Mouse (Mus musculus): ENCODE results near the gene Megf6.

The Megf6 gene

DNA sequence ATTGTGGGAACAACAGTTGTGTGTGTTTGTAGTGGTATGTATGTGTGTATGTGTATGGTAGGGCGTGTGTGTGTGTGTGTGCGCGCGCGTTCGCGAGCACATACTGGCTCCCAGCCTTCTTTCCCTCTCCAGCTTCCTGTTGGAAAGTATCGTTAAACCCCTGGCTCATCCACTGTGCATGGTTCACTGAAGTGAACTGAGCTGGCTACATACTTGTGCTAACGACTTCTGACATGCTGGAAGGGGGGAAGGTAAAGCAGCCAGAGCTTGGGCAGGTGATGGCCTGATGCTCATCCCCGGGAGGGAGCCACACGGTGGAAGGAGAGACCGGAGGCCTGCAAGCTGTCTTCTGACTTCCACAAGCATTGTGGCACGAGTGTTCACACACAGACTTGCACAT is 40.9 kb downstream of the Megf6 start:
- no peak for DNase-seq (ENCODE audit: low spot score)

DNA sequence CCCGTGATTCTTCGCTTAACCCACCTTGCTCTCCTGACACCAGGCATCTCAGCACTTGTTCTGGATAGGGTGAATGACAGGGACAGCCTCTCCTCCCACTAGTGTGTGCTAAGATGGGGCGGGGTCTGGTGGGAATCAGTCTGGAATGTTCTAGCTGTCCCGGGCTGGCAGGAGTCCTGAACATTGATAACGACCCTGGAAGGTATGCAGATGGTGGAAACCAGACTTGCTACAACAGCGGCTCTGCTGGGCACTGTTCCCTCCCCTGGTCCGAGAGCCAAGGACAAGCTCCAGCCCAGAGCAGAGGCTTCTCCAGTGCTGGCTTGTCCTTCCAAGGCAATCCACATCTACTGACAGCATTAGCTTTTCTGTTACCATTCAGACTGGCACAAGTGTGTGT is 43.1 kb downstream of the Megf6 start:
- no peak for DNase-seq (ENCODE audit: low spot score)

DNA sequence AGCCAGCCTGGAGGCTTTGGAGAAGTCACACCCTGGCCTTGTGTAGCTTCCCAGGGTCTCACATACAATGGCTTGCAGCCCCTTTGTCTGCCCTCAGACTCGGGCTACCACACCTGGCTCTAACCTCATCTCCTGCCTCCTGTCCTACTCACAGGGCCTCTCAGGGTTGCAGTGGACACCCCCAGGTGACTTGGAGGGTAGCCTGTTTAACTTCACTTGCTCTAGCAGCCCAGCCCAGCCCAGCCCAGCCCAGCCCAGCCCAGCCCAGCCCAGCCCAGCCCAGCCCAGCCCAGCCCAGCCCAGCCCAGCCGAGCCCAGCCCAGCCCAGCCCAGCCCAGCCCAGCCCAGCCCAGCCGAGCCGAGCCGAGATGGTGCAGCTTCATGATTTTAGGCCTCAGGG is 43.5 kb downstream of the Megf6 start:
- DNase-seq (ENCODE audit: low spot score): no peak

GRCm38 (mm10) chr4:154217711-154218350 is 47.3 kb downstream of the Megf6 start:
- DNase-seq (ENCODE audit: low spot score): no peak

DNA sequence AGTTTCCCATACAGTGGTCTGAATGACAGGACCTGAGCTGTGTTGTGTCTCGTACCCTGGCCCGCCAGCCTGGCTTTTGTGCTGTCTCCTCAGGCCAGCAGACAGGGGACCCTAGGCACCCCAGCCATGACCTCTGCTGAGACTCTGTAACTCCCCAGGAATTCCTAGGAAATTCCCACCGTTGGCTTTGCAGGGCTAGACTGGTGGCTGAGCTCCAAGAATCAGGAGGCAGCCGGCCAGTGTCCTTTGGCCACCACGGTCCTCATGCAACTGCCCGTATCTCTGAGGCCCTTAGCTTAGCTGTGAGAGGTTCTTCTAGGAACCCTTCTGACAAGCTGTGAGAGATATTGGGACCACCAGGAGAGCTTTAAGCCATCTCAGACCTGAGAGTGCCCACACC is 52.2 kb downstream of the Megf6 start:
- DNase-seq (ENCODE audit: low spot score): no peak

DNA sequence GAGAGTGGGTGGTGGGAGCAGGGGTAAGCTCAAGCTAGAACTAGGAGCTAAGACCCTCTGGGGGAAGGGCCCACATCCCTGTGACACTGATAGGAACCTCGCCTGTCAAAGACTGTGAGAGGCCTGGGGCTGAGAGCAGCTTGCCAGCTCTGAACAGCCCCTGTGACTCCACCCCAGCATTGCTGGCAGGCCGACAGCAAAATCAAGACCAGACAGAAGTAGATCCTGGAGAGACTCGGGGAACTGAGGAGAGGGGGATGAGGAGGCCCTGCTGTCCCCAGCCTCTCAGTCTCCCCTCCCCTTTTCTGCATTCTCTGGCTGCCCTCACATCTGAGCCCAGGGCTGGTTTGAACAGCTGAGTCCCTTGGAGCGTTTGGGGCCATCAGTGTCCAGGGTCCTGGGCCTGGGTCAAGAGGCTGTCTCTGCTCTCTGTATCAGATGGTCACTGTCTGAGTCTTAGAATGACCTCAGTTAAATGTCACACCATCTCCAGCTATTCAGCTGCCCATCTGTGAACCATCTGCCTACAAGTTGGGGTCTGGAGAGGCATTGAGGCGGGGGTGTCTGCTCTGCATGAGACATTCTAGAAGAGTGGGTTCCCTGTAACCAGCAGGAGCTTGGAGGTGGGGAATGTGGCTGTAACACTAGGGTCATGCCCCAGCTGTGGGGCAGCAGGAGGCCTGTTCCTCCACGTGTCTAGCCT is 53.9 kb downstream of the Megf6 start:
- no peak for DNase-seq (ENCODE audit: low spot score)

GRCm38 (mm10) chr4:154224970-154225309 is 54.4 kb downstream of the Megf6 start:
- DNase-seq (ENCODE audit: low spot score): no peak

DNA sequence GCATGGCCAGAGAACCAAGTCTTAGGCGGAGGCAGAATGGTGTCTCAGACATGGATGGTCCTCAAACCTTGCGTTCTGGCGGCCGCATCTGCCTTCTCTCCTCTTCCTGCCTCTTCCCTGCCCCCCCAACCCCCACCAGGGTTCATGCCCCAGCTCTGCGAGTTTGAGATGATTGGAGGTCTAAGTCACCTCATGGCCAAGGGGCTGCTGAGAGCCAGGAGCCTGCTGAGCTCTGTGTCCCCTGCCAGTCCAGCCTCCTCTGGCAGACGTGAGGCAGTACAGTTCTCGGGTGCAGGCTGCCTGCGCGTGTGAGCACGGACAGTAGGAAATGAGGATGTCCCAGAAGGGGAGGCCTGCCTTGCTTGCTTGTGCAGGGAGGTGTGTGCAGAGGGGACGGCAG is 56.1 kb downstream of the Megf6 start:
- DNase-seq (ENCODE audit: low spot score): no peak

- DNase-seq (ENCODE audit: low spot score): no peak
Observed at GRCm38 (mm10) chr4:154228336-154228735, 57.8 kb downstream of the Megf6 start.

- DNase-seq (ENCODE audit: low spot score): no peak
Observed at GRCm38 (mm10) chr4:154229569-154229968, 59.0 kb downstream of the Megf6 start.

DNA sequence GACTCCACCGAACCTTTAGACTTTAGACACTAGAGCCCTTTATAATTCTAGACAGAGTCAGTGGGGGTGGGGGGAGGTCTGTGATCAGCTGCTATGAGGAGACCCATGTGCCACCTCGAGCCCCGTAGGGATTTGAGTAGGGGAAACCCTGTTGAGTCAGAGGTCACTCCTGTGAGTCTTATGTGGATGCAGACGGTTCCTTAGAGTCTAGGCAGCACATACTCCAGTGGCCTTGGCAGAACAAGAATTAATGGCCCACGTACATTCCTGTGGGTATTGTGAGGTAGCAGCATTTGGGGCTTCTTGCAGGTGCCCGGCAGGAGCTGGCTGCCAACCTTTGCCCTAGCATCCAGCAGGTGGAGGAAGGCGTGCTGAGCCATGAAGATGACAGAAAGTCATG is 60.9 kb downstream of the Megf6 start:
- DNase-seq (ENCODE audit: low spot score): no peak

DNA sequence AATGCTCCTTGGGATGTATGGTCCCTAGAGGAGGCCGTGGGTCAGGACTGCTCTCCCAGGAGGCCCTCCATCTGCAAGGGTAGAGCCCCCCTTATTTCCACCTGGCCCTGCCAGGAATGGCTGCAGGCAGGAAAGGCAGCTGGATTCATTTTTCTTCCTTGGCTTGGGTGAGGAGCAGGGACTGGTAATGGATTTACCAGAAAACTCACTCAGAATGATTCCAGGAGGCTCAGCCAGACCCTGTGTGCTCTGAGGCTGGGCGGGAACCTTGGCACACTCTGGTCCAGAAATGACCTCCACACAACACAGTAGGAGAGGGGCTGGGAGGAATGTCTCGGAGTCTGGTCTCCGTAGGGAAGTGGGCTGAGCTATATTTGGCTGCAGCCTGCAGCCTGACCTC is 61.8 kb downstream of the Megf6 start:
- no peak for DNase-seq (ENCODE audit: low spot score)

DNA sequence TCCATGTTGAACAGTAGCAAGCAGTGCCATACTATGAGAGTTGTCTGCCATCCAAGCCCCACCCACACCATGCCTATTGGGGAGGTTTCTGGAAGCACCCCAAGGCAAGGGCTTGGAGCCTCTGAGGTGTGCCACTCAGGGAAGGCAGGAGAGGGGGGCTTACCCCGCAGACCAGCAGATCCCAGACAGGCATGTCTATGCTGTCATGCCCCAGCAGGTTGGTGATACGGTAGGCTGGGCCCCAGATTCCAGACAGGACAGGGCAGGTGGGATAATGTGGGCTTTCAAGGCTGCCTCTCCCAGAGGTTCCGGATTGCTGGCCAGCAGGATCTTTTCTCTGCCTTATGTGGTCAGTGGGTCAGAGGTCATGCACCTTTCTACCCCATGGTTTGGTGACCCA is 65.5 kb downstream of the Megf6 start:
- DNase-seq (ENCODE audit: low spot score): no peak

DNA sequence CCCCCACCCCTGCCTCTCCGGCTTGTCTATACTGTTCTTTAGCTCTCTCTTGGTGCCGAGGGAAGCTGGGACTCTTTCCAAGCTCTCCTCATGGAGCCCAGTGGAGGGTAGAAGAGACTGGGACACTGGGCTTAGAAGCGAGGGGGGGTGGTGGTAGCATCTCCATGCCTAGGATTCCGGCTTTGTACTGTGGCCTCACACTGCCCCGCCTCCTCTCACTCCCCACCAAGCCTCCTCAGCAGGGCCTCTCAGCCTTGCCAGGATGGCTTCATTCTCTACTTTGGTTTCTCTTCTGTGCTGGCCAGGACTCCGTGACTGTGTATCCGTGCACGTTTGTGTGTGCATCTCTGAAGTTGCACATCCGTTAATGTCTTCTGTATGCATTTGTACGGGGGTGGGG is 66.4 kb downstream of the Megf6 start:
- no peak for DNase-seq (ENCODE audit: low spot score)

- no peak for DNase-seq (ENCODE audit: low spot score)
Observed at GRCm38 (mm10) chr4:154237306-154237705, 66.8 kb downstream of the Megf6 start.

- no peak for DNase-seq (ENCODE audit: low spot score)
Observed at GRCm38 (mm10) chr4:154239199-154239598, 68.7 kb downstream of the Megf6 start.

DNA sequence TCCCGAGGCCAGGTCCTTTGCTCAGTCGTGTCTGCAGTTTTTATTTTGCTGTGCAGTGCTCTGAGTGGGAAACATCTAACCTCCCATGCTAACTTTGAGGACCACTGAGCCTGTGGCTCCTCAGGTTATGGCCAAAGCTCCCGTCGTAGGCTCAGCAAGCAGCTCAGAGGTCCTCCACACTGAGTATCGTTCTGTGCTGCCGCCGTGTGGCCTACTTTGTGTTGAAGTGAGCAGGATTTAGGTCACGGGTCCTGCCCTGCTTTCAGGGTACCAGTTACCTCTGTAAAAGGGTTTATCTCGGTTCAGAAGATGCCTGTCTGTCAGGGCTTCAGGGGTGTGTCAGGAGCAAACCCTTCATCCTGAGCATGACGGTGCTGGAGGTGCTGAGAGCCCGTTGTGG is 70.1 kb downstream of the Megf6 start:
- DNase-seq (ENCODE audit: low spot score): no peak

- DNase-seq (ENCODE audit: low spot score): no peak
Observed at GRCm38 (mm10) chr4:154245342-154245741, 74.8 kb downstream of the Megf6 start.

GRCm38 (mm10) chr4:154246115-154247040 is 75.8 kb downstream of the Megf6 start:
- peak; percentile 20 for DNase-seq (ENCODE audit: low spot score)

GRCm38 (mm10) chr4:154247207-154248091 is 76.9 kb downstream of the Megf6 start:
- DNase-seq (ENCODE audit: low spot score): no peak

DNA sequence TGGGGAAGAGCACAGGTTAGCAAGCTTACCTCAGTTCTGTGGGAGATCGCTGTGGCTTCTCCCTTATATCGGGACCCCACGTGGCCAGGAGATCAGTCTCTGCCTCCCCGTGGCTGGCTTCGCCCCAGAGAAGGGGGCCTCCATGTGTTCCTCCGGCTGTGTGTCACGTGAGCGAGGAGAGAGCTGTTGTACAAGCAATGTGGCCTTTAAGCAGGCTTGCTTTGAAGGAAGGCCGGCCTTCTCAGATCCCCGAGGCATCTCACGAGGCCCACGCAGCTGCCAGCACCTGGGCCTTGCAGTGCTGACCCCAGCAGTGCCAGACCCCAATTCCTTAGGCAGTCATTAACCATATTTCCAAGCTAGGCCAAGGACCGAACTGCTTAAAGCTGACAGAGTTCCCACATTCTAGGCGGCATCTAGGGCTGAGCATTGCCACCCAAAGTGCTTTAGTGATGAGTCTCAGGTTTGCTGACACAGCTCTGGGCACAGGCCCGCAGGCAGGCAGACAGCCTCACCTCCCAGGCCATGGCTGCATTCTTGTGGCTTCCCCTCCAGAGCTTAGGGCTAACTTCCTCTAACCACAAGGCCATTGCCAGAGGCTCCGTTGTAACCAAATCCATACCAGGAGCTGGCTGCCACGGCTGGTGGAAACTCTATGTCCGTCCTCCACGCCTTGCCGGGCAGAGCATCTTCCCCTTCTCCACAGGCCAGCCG is 77.7 kb downstream of the Megf6 start:
- DNase-seq (ENCODE audit: low spot score): no peak
